Mouse (Mus musculus) heart, adult 2 months (tissue): ENCODE measurements around the gene Rho. TPM values are rescaled to one million over a fixed set of nuclear protein-coding genes. Genes with fewer than 3 reads are reported as not detected.

ENCODE experiments used
- DNase-seq, 2 experiments: peaks; one replicate each; pipeline ENCODE4 v3.0.0; 2021
- H3K27ac ChIP-seq: fragments of 200-600 bp; 2 replicates; pipeline ENCODE4 v1.8.1; 2022
- H3K27me3 ChIP-seq: fragments of 200-500 bp; 2 replicates; pipeline ENCODE4 v1.6.1; 2012; ENCODE audit warnings: mild to moderate bottlenecking, low read length, inconsistent platforms, mixed read lengths; ENCODE audit not compliant: control insufficient read depth, insufficient read depth
- H3K36me3 ChIP-seq: fragments of 200-500 bp; 2 replicates; pipeline ENCODE4 v1.6.1; 2012; ENCODE audit warnings: low read length, inconsistent platforms; ENCODE audit not compliant: control insufficient read depth, insufficient read depth
- H3K4me1 ChIP-seq: fragments of 200-500 bp; 2 replicates; pipeline ENCODE4 v1.6.1; 2011; ENCODE audit warnings: low read length; ENCODE audit not compliant: control insufficient read depth, insufficient read depth
- H3K4me3 ChIP-seq: fragments of 200-600 bp; 2 replicates; pipeline ENCODE4 v1.8.1; 2022
- H3K79me2 ChIP-seq: fragments of 200-500 bp; replicated peaks from 2 replicates; pipeline ENCODE4 v1.6.1; 2012; ENCODE audit warnings: mild to moderate bottlenecking, inconsistent platforms, low read length, moderate library complexity, mixed read lengths; ENCODE audit not compliant: control insufficient read depth, insufficient read depth
- H3K9ac ChIP-seq: fragments of 200-500 bp; 2 replicates; pipeline ENCODE4 v1.6.1; 2012; ENCODE audit warnings: low read depth, mild to moderate bottlenecking, control low read depth, inconsistent platforms, low read length, mixed read lengths
- CTCF ChIP-seq: fragments of 200-600 bp; IDR thresholded peaks from 2 replicates; pipeline ENCODE4 v1.8.1; 2022; ENCODE audit warnings: antibody characterized with exemption, mild to moderate bottlenecking, moderate library complexity
- EP300 ChIP-seq: fragments of 200-500 bp; IDR thresholded peaks from 2 replicates; pipeline ENCODE4 v1.6.1; 2011; ENCODE audit warnings: low read depth, low read length, control low read depth; ENCODE audit not compliant: insufficient read depth
- POLR2A ChIP-seq: fragments of 200-500 bp; IDR thresholded peaks from 2 replicates; pipeline ENCODE4 v1.6.1; 2011; ENCODE audit warnings: mild to moderate bottlenecking, low read depth, low read length, control low read depth; ENCODE audit not compliant: insufficient read depth
- WGBS: fragments of 180-500 bp; shearing (Covaris S2); methylation state at CpG from one replicate; pipeline ENCODE4 v1.1.7; 2018; 5-methylcytosine and 5-hydroxymethylcytosine counted together
- intact Hi-C: fragments of 180-260 bp; cut with DNase I; formaldehyde crosslinking; loops from one replicate; pipeline ENCODE4 v1.15.1; 2025
- polyA plus RNA-seq: library from polyadenylated mRNA; depleted of rRNA; stranded (reverse); fragments of >200 nt; gene quantifications from 2 replicates; pipeline ENCODE4 v1.2.3, GENCODE M21; 2012
- total RNA-seq, 2 experiments: library from RNA; stranded (reverse); gene quantifications; 2 replicates each; pipeline ENCODE4 v1.2.3; 2021

Gene Rho
- total and polyA plus RNA-seq, 3 experiments = 0.23 to 1.3 TPM; not detected in 1

DNA sequence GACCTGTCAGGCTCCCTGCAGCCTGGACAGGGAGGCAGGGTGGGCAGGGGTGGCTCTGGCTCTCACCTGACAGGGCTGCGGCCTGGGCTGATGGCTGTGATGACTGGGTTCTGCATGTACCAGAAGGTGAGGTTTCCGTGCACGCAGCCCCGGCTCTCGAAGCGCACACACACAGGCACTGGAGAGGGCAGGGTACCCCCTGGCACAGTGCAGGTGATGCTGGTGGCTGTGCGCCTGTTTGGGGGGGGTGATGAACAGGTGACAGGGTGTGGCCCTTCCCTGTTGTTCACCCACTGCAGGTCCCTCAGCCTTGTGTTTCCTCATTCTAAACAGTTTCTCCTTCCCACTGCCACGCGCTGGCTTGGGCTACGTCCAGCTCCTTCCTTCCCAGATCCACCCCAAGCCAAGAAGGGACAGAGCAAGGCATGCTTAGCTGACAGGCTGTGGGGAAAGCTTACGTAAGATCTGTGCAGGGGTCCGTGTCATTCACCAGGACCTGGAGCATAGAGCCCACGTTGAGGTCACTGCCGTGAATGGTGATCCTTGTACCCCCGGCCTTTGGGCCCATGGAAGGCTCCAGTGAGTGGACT, 35.8 kb downstream of the Rho start:
- peaks cover 16% of the 10 kb centered on the region for H3K4me1 ChIP-seq
- no peaks in the 10 kb centered on the region for H3K79me2 ChIP-seq
- intact Hi-C loops = no loop called here
- DNase-seq = peak in 1 of 2 experiments; percentile 40
- H3K4me3 ChIP-seq = no peak overlapping the region
- H3K9ac ChIP-seq = no peak overlapping the region
- H3K27me3 ChIP-seq = no peaks in the 10 kb centered on the region
- H3K27ac ChIP-seq = peak overlapping the region; percentile 36; the same call in 1 of the 2 replicates
- peaks cover 3% of the 10 kb centered on the region; the same call in 1 of the 2 replicates for H3K36me3 ChIP-seq
- no peak for TF ChIP-seq EP300
- no peak for TF ChIP-seq CTCF
- no peak for TF ChIP-seq POLR2A
- 73% methylated on average over 15 of the region's 15 CpGs for WGBS

DNA sequence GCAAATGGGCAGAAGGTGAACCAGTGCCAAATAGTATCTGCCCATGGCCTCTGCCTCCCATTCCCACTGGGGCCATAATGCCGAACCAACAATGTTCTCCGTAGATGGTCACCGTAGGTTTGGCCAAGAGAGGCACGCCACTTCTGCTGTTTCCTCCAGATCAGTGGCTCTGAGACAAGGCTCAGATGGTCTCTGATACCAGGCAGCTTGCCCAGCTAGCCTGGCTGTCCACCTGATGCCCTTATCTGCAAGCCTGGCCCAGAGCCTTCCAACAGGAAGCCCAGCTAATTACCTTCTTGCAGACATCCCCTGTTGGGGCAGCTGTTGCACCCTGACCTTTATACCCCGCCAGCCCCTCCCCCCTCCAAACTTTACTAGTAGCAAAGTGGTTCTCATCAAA, 36.5 kb downstream of the Rho start:
- DNase-seq = no peak
- no peak overlapping the region for H3K4me3 ChIP-seq
- H3K4me1 ChIP-seq = peaks cover 17% of the 10 kb centered on the region
- TF ChIP-seq CTCF (no peak), EP300 (no peak), POLR2A (no peak)
- WGBS = 52% methylated on average over 5 of the region's 5 CpGs
- no peaks in the 10 kb centered on the region for H3K27me3 ChIP-seq
- H3K9ac ChIP-seq = no peak overlapping the region
- intact Hi-C loops = no loop called here
- H3K36me3 ChIP-seq = peaks cover 7% of the 10 kb centered on the region
- no peaks in the 10 kb centered on the region for H3K79me2 ChIP-seq
- H3K27ac ChIP-seq = peak overlapping the region; percentile 36; the same call in 1 of the 2 replicates

DNA sequence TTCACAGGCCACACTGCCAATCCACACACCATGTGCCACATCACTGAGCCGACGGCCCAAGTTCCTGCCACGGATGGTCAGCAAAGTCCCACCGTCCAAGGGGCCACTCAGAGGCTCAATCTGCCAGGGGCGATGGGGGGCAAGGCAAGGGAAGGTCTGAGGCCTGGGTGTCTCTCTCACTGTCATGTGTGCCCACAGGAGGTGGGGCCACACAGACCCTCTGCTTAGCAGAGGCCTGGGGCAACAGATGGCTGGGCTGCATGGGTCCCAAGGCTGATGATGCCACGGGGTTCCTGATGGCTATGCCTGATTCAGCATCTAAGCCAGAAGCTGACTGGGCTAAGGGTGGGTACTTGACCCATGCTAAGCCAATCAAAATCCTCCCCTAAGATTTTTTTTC, 37.2 kb downstream of the Rho start:
- H3K4me3 ChIP-seq = no peak overlapping the region
- intact Hi-C loops = no loop called here
- WGBS = 78% methylated on average over 6 of the region's 6 CpGs
- H3K9ac ChIP-seq = no peak overlapping the region
- TF ChIP-seq CTCF = no peak
- TF ChIP-seq EP300 = no peak
- TF ChIP-seq POLR2A = no peak
- DNase-seq = no peak
- peaks cover 19% of the 10 kb centered on the region for H3K4me1 ChIP-seq
- H3K27ac ChIP-seq = no peak overlapping the region; the same call in 1 of the 2 replicates
- peaks cover 7% of the 10 kb centered on the region for H3K36me3 ChIP-seq
- no peaks in the 10 kb centered on the region for H3K27me3 ChIP-seq
- no peaks in the 10 kb centered on the region for H3K79me2 ChIP-seq

DNA sequence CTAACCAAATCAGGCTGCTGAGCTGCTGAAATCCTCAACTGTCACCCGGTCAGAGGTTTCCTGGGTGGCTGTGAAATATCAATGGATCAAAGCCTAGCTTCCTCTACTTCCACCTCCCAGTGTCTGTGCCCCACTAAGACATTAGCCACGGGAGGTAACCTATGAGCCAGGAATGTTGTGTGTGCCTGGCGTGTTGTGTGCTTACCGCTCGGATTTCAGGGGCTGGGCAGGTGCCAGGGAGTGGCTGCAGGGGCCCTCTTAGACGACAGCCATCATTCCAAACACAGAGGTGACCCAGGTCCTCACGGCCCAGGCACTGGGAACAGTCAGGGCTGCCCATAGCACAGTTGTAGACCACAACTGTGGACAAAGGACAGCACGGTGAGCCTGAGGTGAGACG, 37.6 kb downstream of the Rho start:
- H3K36me3 ChIP-seq = peaks cover 7% of the 10 kb centered on the region
- TF ChIP-seq POLR2A (no peak), EP300 (no peak), CTCF (no peak)
- intact Hi-C loops = no loop called here
- H3K4me1 ChIP-seq = peaks cover 21% of the 10 kb centered on the region
- no peak overlapping the region for H3K9ac ChIP-seq
- no peak overlapping the region for H3K4me3 ChIP-seq
- no peak for DNase-seq
- peak overlapping the region; percentile 15 for H3K27ac ChIP-seq
- WGBS = 66% methylated on average over 9 of the region's 9 CpGs
- H3K79me2 ChIP-seq = no peaks in the 10 kb centered on the region
- no peaks in the 10 kb centered on the region for H3K27me3 ChIP-seq

DNA sequence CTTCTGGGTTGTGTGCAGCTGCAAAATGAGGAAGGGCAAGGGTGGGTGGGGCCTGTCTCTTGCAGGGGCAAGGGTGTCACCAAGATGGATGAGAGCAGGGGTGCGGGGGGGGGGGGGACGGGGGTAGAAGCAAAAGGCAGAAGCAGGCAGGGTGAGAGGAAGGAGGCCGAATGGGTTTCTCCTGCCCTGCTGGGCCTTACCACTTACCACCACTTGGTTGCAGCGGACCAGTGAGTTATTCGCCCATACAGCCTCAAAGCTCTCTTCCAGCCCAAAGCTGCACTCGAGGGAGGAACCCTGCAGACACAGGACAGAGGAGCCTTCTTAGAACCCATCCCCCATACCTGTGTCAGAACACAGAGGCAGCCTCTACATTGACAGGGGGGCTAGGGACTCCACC, 38.4 kb downstream of the Rho start:
- Histone ChIP-seq H3K27ac (no peak overlapping the region), H3K79me2 (no peaks in the 10 kb centered on the region), H3K4me1 (peaks cover 21% of the 10 kb centered on the region), H3K27me3 (no peaks in the 10 kb centered on the region), H3K4me3 (no peak overlapping the region), H3K9ac (no peak overlapping the region), H3K36me3 (peaks cover 7% of the 10 kb centered on the region)
- intact Hi-C loops = no loop called here
- TF ChIP-seq CTCF (no peak), EP300 (no peak), POLR2A (no peak)
- DNase-seq = no peak
- WGBS = 73% methylated on average over 5 of the region's 6 CpGs

- Histone ChIP-seq H3K27ac (peak overlapping the region; percentile 45), H3K79me2 (no peaks in the 10 kb centered on the region; the same call in 1 of the 2 replicates), H3K27me3 (no peaks in the 10 kb centered on the region), H3K4me1 (peaks cover 21% of the 10 kb centered on the region), H3K36me3 (peaks cover 7% of the 10 kb centered on the region), H3K4me3 (no peak overlapping the region), H3K9ac (no peak overlapping the region)
- intact Hi-C loops = loop anchor here (2.0 kb wide), 1 partner anchor 15 kb away; no protein-coding TSS in a partner anchor
- TF ChIP-seq CTCF (no peak), EP300 (peak; percentile 43; the same call in 1 of the 2 replicates), POLR2A (no peak)
- peak in 1 of 2 experiments; percentile 38 for DNase-seq
- 49% methylated on average over 13 of the region's 13 CpGs for WGBS
Observed at GRCm38 (mm10) chr6:115971273-115972060, 39.9 kb downstream of the Rho start.
